Mouse (Mus musculus): ENCODE data around the gene Rnaseh2b.

The Rnaseh2b gene

DNA sequence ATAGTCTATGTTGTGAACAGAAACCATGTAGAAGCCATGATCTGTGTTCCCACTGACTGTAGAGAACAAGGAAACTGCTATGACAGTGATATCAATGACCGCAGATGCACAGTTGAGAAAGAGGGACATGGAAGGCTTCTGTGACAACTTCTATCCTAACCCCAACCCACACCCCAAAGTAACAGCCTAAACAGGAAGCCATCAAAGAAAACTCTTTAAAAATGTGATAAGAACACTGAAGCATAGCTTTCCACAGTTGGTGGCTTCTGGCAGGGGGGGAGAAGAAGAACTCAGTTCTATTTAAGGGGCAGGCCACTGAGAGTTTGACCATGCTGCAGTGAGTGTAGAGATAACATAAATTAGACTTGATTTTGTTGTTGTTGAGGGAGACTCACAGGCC, 19.3 kb downstream of the Rnaseh2b start:
- DNase-seq (ENCODE audit: low read depth, low spot score) = no peak

DNA sequence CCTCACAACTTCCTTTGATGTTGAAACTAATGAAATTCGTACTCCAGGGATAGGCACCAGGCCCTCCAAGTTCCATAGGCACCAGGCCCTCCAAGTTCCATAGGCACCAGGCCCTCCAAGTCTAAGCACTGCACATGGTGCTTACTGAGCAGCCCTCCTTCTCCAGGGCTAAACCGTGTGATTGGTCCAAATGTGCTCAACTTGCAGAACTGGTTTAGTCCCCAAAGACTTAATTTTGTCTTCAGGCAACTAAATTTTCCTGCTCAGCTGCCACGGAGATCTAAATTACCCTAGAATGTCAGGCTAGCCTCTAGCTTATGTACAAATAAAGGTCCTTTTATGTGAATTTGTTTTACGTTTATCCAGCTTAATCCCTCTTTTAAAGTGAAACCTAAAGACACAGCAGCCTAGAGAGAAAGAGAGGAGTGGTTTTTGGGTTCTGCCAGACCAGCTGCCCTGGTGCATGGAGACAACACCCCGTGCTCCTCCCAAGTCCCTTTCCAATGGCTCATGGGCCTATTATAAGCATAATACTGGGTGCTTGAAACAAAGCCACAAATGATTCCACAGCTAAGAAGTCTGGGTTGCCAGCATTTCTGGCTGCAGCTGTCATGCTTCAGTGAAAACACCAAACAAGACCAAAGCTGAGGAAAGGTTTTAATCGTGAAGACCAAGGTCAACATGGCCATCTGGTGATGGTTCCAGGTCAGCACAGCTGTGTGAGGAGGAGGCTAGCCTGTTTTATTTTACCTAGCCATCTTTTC, 30.4 kb downstream of the Rnaseh2b start:
- no peak for DNase-seq (ENCODE audit: low read depth, low spot score)

DNA sequence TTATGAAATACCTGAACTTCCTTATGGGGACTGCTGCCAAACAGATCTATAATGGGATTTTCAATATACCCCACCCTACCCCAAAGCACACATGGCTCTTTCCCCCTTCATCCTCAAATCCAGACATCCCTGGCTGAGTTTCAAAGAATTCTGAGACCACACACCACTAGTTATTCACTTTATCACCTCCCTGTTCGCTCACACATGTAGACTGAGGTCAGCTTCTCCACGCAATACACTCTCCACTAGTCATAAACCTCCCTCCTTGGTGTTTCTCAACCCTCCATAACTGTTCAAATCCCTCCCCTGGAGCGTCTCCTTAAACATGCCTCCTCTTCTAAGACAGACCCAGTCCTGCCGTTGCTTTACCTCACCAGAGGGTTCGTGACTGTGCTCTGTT, 31.1 kb downstream of the Rnaseh2b start:
- no peak for DNase-seq (ENCODE audit: low read depth, low spot score)

DNA sequence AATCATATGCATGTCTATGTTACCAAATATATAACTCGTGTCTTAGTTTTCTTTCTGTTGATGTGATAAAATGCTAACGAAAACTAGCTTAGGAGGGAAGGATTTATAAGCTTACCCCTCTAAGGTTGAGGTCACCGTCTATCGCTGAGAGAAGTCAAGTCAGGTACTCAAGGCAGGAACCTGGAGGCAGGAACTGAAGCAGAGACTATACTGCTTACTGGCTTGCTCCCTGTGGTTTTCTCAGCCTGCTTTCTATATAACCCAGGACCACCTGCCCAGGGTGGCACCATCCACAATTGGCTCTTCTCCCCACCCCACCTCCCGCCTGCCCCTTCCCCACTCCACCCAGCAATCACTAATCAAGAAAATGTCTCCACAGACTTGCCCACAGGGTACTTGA, 32.6 kb downstream of the Rnaseh2b start:
- DNase-seq (ENCODE audit: low read depth, low spot score) = no peak

DNA sequence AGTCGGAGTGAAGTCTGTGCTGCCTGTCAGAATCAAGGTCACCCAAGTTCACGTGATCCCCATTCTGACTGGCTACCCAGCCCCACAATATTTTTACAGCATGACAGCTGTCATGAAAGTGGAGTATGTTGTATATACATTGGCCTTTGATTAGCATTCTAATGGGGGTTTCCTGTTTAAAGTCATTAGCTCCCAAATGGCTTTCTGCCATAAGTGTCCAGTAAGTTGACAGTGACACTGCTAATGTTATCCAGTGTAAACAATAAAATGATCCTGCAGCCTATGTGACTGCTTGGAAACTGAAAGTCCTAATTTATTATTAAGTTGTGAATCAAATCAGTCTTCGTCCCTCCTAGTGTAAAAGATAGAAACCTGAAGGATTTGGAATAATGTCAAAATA, 33.6 kb downstream of the Rnaseh2b start:
- DNase-seq (ENCODE audit: low read depth, low spot score) = no peak

DNA sequence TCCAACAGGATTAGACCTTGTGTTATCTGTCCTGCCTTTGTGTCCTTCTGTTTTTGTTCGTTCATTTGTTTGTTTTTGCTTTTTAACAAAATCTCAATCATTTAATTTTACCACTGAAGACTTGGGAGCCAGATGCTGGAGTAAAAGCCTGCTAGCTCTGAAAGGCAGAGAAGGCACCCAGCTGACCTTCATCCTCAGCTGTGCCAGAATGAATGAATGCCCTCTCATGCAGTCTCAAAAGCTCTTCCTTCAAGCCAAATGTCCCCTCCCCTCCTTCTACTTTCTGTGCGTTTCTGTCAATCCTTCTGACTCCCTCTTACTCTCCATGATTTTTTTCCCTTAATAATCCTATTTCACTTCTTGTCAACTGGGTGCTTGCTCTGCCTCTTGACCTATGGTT, 34.8 kb downstream of the Rnaseh2b start:
- DNase-seq (ENCODE audit: low read depth, low spot score) = no peak

DNA sequence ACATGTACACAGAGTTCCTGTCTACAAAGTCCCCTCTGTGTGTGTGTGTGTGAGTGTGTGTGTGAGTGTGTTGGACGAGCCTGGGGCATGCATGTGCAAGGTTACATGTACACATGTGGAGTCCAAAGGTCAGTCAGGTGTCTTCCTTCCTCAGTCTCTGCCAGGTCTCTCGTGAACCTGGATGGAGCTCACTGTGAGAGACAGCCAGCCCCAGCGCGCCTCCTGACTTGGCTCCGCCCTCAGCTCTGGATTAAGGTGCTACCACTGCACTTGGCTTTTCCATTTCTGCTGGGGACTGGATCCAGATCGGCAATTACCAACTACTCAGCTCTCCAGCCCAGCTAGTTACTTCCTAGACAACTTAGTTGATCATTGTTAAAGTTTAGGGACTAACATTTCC, 36.2 kb downstream of the Rnaseh2b start:
- no peak for DNase-seq (ENCODE audit: low read depth, low spot score)

DNA sequence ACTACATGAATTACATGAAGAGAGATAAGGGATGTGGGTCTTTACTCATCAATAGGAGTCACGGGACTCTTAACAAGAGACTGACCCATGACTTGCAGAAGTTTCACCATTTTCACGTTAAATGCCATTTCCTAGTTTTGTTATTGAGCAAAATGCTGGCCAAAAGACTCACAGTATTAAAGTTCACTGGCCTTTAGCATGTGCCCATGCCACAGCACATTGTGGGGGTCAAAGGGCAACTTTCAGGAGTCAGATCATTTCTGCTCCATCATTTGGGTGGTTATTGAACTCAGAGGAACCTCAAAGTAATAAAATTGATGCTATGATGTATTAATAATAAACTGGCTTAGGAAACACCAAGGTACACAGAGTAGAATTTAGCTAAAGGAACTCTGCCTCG, 37.2 kb downstream of the Rnaseh2b start:
- no peak for DNase-seq (ENCODE audit: low read depth, low spot score)

DNA sequence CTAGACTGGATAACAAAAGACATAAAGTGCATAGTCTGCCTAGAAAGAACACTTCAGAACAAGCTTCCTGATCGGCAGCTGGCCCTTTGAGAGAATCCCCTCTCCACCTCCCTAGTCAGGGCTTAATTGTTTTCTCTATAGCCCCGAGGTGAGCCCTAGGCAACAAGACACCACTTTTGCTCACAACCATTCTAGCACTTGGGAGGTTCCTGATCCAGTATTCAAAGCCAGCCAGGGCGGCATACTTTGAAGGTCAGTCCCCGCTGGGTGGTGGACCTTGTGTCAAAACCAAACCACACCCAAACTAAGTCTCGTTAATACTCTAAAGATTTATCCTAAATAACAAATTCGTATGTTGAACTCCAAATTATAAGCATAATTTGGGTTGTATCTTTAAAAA, 39.1 kb downstream of the Rnaseh2b start:
- no peak for DNase-seq (ENCODE audit: low read depth, low spot score)

DNA sequence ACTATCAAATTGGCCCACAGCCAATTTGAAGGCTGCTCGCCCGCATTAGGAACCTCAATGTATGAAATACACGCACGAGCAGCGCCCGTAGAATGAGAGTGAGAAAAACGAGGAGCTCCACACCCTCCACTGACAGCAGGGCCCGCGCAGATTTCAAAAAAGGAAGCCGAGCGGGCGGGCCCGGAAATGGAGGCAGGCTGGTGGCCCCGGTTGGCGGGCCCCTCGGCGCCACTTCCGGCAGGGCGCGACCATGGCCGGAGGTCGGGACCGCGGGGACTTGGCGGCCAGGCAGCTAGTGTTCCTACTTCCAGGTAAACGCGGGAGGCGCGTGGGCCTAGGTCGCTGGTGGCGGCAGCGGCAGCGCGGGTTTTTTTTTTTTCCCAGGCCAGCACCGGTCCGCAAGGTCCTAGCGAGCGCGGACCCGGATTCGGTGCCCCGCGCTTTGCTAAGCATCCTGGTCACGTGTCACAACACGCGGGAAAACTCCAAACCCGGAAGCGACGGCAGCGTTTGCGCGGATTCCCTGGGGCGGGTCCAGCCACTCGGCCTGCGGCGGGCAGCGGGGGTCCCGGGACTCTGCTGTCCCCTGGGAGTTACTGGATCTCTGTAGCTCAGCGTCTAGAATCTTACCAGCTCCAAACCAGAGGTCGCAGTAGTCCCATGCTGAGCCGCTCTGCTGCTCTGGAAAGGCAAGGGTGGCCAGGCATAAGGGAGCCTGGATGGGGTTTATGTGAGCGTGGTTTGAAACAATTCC, 39.7 kb downstream of the Rnaseh2b start:
- peak; percentile 67 for DNase-seq (ENCODE audit: low read depth, low spot score)

DNA sequence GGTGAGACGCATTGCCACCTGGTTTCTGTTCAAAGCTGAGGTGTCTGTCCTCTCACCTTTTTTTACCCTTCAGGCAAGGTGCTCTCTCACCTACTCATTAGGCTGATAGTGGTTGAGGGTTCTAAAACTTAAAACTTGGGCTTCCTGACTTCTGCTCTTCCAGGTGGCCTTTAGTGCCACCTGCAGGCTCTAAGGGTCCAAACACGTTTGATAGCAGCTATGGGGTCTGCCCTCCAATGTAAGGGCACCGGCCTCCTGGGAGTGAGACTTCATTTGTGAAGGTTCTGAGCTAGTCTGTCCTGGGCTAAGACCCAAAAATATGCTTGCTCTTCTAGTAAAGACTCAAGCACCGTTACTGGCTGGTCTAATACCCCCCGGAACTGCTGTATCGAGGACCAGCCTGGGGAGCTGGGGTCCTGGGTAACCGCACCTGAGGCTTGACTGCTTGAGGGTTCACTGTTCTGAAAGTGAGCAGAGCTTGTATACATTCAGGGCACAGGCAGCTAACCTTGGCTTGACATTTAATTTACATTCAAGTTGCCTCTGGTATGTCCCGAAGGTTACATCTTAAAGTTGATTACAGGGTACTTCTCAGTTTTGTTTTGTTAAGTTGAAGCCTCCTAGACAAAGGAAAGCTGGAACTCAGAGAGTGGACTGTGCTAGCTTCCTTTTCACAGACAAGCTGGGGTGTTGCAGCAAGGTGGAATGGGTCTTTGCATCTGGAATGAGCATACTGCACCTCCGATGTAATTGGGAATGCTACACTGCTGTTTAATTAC, 41.7 kb downstream of the Rnaseh2b start:
- no peak for DNase-seq (ENCODE audit: low read depth, low spot score)

DNA sequence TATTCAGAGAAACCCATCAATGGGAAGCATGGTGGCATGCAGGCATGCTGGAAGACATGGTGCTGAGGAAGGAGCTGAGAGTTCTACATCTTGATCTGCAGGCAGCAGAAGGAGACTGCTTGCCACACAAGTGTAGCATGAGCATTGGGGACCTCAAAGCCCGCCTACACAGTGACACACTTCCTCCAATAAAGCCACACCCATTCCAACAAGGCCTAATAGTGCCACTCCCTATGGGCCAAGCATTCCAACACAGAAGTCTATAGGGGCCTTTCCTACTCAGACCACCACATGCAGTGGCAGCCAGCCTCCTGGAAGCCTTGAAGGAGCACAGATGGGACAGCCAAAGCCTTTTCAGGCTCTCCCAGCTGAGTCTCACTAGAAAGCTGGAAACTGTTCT, 46.8 kb downstream of the Rnaseh2b start:
- DNase-seq (ENCODE audit: low read depth, low spot score) = no peak

DNA sequence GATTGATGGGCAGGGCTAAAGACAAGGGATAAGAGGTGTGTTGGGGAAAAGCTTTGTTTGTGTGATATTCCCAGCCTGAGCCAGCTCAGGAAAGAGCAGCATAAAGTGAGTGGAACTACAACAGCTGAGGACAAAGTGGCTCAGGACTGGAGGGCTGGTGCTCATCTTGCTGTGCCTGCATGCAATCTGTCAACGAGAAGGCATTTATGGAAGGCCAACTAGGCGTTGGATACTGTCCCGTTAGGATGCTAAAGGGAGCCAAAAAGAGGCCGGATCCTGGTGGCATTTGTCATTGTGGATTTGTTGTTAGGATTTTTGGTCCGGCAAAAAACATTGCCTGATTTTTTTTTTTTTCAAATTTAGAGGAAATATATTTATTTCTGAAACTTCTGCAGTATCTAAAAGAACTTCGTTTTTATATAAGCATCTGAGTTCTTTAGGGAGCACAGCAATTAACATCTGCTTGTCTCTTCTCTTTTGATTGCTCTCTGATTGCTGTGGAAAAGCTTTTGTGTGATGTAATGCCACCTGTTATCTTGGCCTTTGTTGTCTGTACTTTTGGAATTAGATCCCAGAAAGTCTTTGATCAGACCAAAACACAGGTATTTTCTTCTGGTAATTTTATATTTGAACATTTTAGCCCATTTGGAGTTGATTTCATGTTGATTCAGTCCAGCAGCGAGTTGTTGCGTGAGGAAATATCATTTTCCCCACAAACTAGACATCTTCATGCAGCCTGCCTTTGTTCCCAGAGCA, 49.7 kb downstream of the Rnaseh2b start:
- DNase-seq (ENCODE audit: low read depth, low spot score) = no peak

DNA sequence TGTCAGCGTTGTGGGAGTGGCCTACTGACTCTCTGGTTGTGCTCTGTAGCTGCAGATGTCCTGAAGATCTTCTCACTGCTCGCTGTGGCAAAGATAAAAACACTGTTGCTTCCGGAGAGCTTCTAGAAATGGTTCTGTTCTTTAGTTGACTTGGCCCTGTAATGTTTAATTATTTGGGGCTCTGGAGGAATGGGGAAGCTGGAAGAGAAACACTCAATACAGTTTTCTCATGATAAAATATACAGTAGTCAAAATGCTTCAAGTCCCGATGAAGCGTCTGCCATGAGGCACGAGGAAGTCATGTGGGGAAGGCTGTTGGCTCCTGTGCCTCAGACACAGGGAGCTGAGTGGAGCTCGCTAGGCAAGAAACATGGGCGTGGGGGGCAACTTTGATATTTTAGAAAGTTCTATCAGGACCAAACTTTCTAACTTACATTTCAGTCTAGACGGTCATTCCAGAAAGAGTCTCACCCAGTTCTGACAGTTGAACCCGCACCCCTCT, 50.3 kb downstream of the Rnaseh2b start:
- no peak for DNase-seq (ENCODE audit: low read depth, low spot score)

DNA sequence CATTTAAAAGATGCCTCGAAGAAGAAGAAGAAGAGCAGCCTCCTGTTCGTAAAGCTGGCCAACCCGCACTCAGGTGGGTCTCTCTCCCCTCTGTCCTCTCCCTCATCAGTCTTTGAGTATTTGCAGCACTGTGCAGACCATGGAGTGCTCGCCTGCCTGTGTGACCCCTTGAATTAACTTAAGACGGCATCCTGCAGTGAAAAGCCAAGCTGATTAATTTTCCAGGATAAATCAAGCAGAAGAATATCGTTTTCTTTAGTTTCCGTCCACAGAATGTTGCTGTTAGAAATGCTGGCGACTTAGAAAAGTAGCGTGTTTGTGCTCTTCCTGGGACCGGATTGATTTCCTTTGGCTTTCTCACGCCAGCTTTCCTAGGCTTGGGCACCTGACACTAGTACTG, 54.2 kb downstream of the Rnaseh2b start:
- DNase-seq (ENCODE audit: low read depth, low spot score) = no peak

DNA sequence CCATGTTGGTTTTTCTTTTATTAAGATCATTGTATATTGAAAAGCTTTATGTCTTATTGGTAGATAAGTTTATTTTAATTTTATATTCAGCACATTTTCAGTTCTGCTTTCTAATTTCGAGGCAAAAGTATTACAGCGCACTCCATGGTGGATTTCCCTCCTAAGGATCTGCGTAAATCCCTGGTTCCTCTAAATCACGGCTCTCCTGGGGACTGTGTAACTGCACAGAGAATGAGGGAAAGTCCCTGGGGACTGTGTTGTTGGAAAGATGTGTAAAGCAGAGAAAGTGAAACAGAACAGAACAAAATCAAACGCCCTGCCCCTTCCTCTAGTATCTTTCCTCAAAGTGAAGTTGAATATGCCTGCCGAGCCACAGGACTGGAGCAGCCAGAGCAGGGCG, 54.7 kb downstream of the Rnaseh2b start:
- no peak for DNase-seq (ENCODE audit: low read depth, low spot score)

DNA sequence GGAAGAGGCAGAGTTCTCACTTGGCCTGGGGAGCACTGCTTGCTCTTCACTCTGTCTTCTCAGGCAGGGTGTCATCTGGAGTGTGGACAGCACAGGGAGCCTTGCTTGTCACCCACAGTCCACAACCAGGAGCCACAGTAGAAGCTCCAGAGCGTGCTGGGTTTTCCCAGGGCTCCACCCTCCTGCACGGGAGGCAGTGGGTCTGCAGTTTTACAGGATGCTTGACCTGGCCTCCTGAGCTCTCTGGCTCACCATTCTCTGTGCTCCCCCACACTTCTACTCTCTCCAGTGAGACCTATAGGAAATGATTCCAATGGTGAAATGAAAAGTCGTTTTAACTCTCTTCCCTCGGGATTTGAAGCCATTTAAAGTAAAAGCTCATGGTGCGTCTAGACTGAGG, 57.4 kb downstream of the Rnaseh2b start:
- no peak for DNase-seq (ENCODE audit: low read depth, low spot score)

DNA sequence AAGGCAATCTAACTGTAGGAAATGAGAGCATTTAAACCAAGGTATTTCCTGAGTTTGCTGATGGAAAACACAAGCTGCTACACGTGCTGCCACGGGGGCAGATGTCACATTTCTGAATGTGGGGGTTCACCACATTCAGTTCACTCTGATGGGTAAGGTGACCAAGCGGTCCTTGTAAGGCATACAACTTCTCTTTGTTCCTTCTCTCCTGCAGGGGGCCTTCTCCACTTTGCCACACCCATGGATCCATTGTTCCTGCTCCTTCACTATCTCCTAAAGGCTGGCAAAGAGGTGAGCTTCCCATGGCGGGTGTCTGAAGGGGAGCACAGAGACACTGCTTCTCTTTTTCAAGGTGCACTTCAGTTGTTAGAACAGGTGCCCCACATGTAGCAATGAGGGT, 57.8 kb downstream of the Rnaseh2b start:
- no peak for DNase-seq (ENCODE audit: low read depth, low spot score)

DNA sequence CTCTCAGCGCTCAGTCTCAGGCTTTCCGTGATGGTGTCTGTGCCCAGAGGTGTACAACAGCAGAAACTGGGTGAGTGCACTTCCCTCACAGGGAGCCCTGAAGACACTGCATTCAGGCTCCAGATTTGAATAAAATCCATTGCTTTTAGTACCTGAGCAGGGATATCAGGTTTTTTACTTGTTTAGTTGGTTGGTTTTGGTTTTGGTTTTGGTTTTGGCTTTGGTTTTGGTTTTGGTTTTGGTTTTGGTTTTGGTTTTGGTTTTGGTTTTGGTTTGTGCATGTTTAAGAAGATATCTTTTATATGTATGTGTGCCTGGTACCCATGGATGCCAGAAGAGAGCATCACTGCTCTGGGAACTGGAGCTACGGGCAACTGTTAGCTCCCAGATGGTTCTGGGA, 58.5 kb downstream of the Rnaseh2b start:
- DNase-seq (ENCODE audit: low read depth, low spot score) = no peak

DNA sequence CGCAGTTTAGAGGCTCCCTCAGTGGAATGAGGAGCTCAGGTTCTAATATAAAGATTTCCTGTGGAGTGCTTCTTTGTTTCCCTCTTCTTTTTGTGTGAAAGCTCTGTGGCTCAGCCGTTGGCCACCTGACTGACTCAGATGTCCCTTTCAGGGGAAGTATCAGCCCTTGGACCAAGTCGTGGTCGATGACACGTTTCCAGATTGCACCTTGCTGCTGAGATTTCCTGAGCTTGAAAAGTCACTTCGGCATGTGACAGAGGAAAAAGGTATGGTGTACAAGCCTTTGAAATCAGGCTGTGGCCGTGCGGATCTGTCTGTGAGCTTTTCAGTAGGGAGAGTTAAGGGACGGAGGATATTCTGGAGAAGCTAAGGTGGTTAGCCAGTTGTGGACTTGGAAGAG, 61.0 kb downstream of the Rnaseh2b start:
- no peak for DNase-seq (ENCODE audit: low read depth, low spot score)

DNA sequence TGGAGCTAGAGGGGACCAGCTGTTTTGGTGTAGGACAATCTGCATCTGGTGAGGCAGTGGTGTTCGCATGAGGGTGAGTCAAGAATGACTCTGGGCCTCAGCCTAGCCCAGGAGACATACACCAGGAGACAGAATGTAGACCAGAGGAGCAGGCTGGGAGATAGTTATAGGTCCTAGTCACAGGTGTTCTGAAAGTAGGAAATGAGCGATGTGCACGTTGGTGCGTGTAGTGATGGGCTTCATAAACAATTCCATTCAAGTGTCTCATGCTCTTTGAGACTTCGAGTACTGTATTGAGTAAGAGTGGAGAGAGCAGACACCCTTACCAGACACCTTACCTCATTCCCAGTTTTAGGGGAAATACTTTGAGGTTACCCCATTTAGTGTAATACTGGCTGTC, 61.4 kb downstream of the Rnaseh2b start:
- no peak for DNase-seq (ENCODE audit: low read depth, low spot score)

DNA sequence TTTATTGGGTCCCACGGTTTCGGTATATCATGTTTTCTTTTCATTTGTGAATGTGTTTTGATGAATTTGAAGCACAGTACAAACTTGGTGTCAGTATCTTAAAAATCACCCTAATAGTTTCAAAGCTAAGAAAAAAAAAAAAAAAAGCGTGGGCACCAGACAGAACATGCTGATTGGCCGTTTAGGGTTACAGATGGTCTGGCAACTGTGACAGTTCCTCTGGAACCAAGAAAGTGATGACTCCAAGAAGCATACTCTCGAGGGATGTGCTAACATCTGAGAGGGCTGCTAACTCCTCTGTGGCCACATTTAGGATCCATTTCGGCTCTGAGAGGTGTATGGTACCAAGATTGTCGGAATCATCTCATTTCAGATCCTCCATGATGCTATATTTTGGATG, 62.8 kb downstream of the Rnaseh2b start:
- no peak for DNase-seq (ENCODE audit: low read depth, low spot score)

Measured in retina, adult 2 months (tissue).